ENCODE assay signal across 8 mouse cellular contexts in genomic region chr17:50292661-50293171, GRCm38 (mm10). TPM values are rescaled to one million over a fixed set of nuclear protein-coding genes. Genes with fewer than 3 reads are reported as not detected.
DNase-seq lines count a peak whose midpoint lies in the region; ATAC-seq and TF ChIP-seq lines count a peak whose summit lies in the region.

No protein-coding gene starts in this region.

- H3K4me2 ChIP-seq in liver, postnatal 0 days (ENCODE audit: low read depth, low read length) = peak overlapping the region; percentile 80
- peak overlapping the region; percentile 56 for H3K4me2 ChIP-seq in neural tube, embryonic 13.5 days
- H3K4me2 ChIP-seq in stomach, postnatal 0 days (replicated peaks; ENCODE audit: low read depth) = peak overlapping the region; percentile 63

- DNase-seq in ES-CJ7 (ENCODE audit: low read depth, low spot score) = peak; percentile 92
- DNase-seq in cerebellum, adult 9-10 months = peak; percentile 89
- DNase-seq in forelimb bud, embryonic 11.5 days (ENCODE audit: low read depth, low spot score) = peak; percentile 93
- DNase-seq in heart, postnatal 4 days = peak; percentile 96
- peak; percentile 64 to 72 for DNase-seq in layer of hippocampus, adult 18-20 months (ENCODE audit: low spot score in 2 of 2)
- peak; percentile 94 for DNase-seq in liver, postnatal 0 days
- DNase-seq in stomach, postnatal 0 days (ENCODE audit: low spot score) = peak; percentile 93

- TF ChIP-seq CTCF in liver, postnatal 0 days (IDR thresholded peaks at IDR 0.05; ENCODE audit: low read depth) = peak; percentile 56
- TF ChIP-seq CTCF in stomach, postnatal 0 days (IDR thresholded peaks at IDR 0.05; ENCODE audit: low read depth) = peak; percentile 60

- 8% methylated on average over 57 of the region's 57 CpGs for WGBS in liver, postnatal 0 days (ENCODE audit: insufficient replicate concordance)
- under 1% methylated on average over 44 of the region's 57 CpGs for WGBS in neural tube, embryonic 13.5 days
- 6% methylated on average over 55 of the region's 57 CpGs for WGBS in stomach, postnatal 0 days

- H3K9me3 ChIP-seq in liver, postnatal 0 days (ENCODE audit: low read length) = peaks cover 10% of the 10 kb centered on the region
- H3K9me3 ChIP-seq in neural tube, embryonic 13.5 days = peaks cover 10% of the 10 kb centered on the region
- peaks cover 3% of the 10 kb centered on the region; the same call in 1 of the 2 replicates for H3K9me3 ChIP-seq in stomach, postnatal 0 days (ENCODE audit: control insufficient read depth, low read length)

- H3K9ac ChIP-seq in liver, postnatal 0 days (replicated peaks) = peak overlapping the region; percentile 57
- H3K9ac ChIP-seq in neural tube, embryonic 13.5 days = peak overlapping the region; percentile 76
- H3K9ac ChIP-seq in stomach, postnatal 0 days (ENCODE audit: low read length) = peak overlapping the region; percentile 65

- peak overlapping the region; percentile 59 for H3K4me3 ChIP-seq in liver, postnatal 0 days (ENCODE audit: low read depth, low read length)
- H3K4me3 ChIP-seq in neural tube, embryonic 13.5 days = peak overlapping the region; percentile 44
- peak overlapping the region; percentile 41 for H3K4me3 ChIP-seq in stomach, postnatal 0 days (ENCODE audit: low read depth, low read length)

- H3K4me1 ChIP-seq in liver, postnatal 0 days (ENCODE audit: insufficient read depth) = no peaks in the 10 kb centered on the region
- no peaks in the 10 kb centered on the region for H3K4me1 ChIP-seq in neural tube, embryonic 13.5 days (replicated peaks)
- no peaks in the 10 kb centered on the region for H3K4me1 ChIP-seq in stomach, postnatal 0 days (replicated peaks; ENCODE audit: control insufficient read depth, insufficient read depth)

- peak overlapping the region; percentile 44; the same call in 1 of the 2 replicates for H3K27ac ChIP-seq in liver, postnatal 0 days (ENCODE audit: low read depth)
- H3K27ac ChIP-seq in neural tube, embryonic 13.5 days (replicated peaks) = peak overlapping the region; percentile 64
- H3K27ac ChIP-seq in stomach, postnatal 0 days (replicated peaks) = peak overlapping the region; percentile 75; the same call in 1 of the 2 replicates

- H3K27me3 ChIP-seq in liver, postnatal 0 days (ENCODE audit: insufficient read depth, low read length) = no peaks in the 10 kb centered on the region
- H3K27me3 ChIP-seq in neural tube, embryonic 13.5 days = no peaks in the 10 kb centered on the region
- H3K27me3 ChIP-seq in stomach, postnatal 0 days (ENCODE audit: control insufficient read depth, insufficient read depth, low read length) = no peaks in the 10 kb centered on the region

- no peaks in the 10 kb centered on the region for H3K36me3 ChIP-seq in liver, postnatal 0 days (replicated peaks; ENCODE audit: insufficient read depth, low read length)
- no peaks in the 10 kb centered on the region for H3K36me3 ChIP-seq in neural tube, embryonic 13.5 days
- H3K36me3 ChIP-seq in stomach, postnatal 0 days (ENCODE audit: control insufficient read depth, insufficient read depth, low read length) = no peaks in the 10 kb centered on the region

- TF ChIP-seq EP300 in liver, postnatal 0 days (IDR thresholded peaks at IDR 0.05; ENCODE audit: low read depth) = no peak
- no peak for TF ChIP-seq EP300 in stomach, postnatal 0 days (optimal IDR thresholded peaks at IDR 0.05)

- ATAC-seq in liver, postnatal 0 days = peak; percentile 99
- ATAC-seq in neural tube, embryonic 13.5 days (ENCODE audit: low read depth) = peak; percentile 95
- peak; percentile 98 for ATAC-seq in stomach, postnatal 0 days (ENCODE audit: low FRiP score, low TSS enrichment)

RNA-seq across cellular contexts. Expression of gene Dazl, which starts 0.7 kb away (rescaled TPM):
- total RNA-seq in heart, postnatal 4 days (2021) = not detected
- 1 to 10 TPM; 3.2 to 5.3 TPM for total RNA-seq in layer of hippocampus, adult 18-20 months (2021)
- not detected in 2 replicates for polyA plus RNA-seq in liver, postnatal 0 days (2015; fragmentation: Nextera tagmentation; extraction: Ambion mirVana)
- 0.15 and 0.50 TPM in 2 replicates for polyA plus RNA-seq in neural tube, embryonic 13.5 days (2015; fragmentation: Nextera tagmentation; extraction: Ambion mirVana)
- 0.13 and 0.16 TPM in 2 replicates for polyA plus RNA-seq in stomach, postnatal 0 days (2015; fragmentation: Nextera tagmentation; extraction: Ambion mirVana)

Comparison
In these comparisons a context has a peak if more than half of its experiments do, and no peak if none do; other contexts are left out.
1. Peak in every context shown above with its lines: DNase-seq, ATAC-seq, H3K4me3 ChIP-seq and H3K27ac ChIP-seq.